Mouse (Mus musculus): ENCODE data around the gene E130218I03Rik. TPM values are rescaled to one million over a fixed set of nuclear protein-coding genes. Genes with fewer than 3 reads are reported as not detected.

Gene E130218I03Rik
- polyA plus RNA-seq, 1 experiment, result 0.52 TPM

DNA sequence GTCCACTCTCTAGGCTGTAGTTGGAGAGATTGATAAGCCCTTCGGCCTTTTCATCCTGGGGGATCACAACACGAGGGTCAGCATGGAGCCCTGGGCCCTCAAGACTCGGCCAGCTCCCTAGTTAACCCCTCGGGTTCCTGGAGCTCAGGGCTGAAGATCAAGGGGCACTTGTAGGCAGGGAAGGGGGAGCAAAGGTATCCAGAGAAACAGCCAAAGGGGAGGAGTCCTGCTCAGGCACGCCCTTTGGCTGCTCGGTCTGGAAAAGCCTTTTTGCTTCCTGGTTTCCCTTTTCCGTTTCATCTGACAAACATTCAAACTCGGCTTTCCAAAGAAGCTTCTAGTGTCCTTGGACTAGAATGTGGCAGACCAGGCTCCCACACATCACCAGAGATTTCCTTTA is 13.0 kb upstream of the E130218I03Rik start:
- WGBS, result 41% methylated on average over 8 of the region's 8 CpGs
- Histone ChIP-seq H3K4me1 (ENCODE audit: control insufficient read depth, insufficient read depth, low read length) (peaks cover 5% of the 10 kb centered on the region; the same call in 1 of the 2 replicates), H3K4me3 (replicated peaks; ENCODE audit: insufficient read depth, low read depth, low read length) (no peak overlapping the region), H3K27ac (ENCODE audit: insufficient read depth, low read length) (no peak overlapping the region), H3K27me3 (ENCODE audit: control insufficient read depth, insufficient read depth, low read length) (no peaks in the 10 kb centered on the region)
- TF ChIP-seq POLR2A (IDR thresholded peaks at IDR 0.05; ENCODE audit: borderline replicate concordance, insufficient read depth, low read length) (no peak), CTCF (IDR thresholded peaks at IDR 0.05; ENCODE audit: borderline replicate concordance, insufficient read depth, low read depth, low read length) (no peak)
- DNase-seq, result no peak

DNA sequence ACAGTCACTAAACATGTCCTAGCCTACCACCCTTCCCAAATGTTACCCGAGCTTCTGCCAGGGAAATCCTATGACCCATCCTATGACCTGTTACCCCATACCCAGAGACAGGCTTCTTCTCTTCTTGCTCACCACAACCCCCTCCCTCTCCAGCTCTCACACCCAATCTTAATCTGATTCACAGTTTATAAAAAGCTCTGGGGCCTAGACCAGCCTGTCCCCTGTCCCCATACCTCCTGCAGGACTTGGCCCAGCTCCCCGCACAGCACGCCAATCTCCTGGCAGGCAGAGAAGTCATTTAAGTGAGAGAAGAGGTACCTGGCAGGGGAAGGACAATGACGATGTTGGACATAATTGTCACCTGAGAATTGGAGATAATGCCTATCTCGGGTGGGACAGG is 8.6 kb upstream of the E130218I03Rik start:
- 36% methylated on average over 5 of the region's 5 CpGs for WGBS
- H3K27me3 ChIP-seq (ENCODE audit: control insufficient read depth, insufficient read depth, low read length), result no peaks in the 10 kb centered on the region
- no peak overlapping the region for H3K4me3 ChIP-seq (replicated peaks; ENCODE audit: insufficient read depth, low read depth, low read length)
- TF ChIP-seq POLR2A (IDR thresholded peaks at IDR 0.05; ENCODE audit: borderline replicate concordance, insufficient read depth, low read length) (no peak), CTCF (IDR thresholded peaks at IDR 0.05; ENCODE audit: borderline replicate concordance, insufficient read depth, low read depth, low read length) (no peak)
- no peak overlapping the region for H3K27ac ChIP-seq (ENCODE audit: insufficient read depth, low read length)
- peaks cover 13% of the 10 kb centered on the region; the same call in 1 of the 2 replicates for H3K4me1 ChIP-seq (ENCODE audit: control insufficient read depth, insufficient read depth, low read length)
- DNase-seq, result peak in 1 of 2 experiments; percentile 22

- DNase-seq, result no peak
- WGBS, result 59% methylated on average over 19 of the region's 19 CpGs
- Histone ChIP-seq H3K4me1 (ENCODE audit: control insufficient read depth, insufficient read depth, low read length) (peaks cover 13% of the 10 kb centered on the region; the same call in 1 of the 2 replicates), H3K27ac (ENCODE audit: insufficient read depth, low read length) (no peak overlapping the region), H3K4me3 (replicated peaks; ENCODE audit: insufficient read depth, low read depth, low read length) (peak overlapping the region; percentile 14), H3K27me3 (ENCODE audit: control insufficient read depth, insufficient read depth, low read length) (no peaks in the 10 kb centered on the region)
- no peak for TF ChIP-seq CTCF (IDR thresholded peaks at IDR 0.05; ENCODE audit: borderline replicate concordance, insufficient read depth, low read depth, low read length)
These were observed 5.7 kb upstream of the E130218I03Rik start for GRCm38 (mm10) chr4:134237582-134238278.

DNA sequence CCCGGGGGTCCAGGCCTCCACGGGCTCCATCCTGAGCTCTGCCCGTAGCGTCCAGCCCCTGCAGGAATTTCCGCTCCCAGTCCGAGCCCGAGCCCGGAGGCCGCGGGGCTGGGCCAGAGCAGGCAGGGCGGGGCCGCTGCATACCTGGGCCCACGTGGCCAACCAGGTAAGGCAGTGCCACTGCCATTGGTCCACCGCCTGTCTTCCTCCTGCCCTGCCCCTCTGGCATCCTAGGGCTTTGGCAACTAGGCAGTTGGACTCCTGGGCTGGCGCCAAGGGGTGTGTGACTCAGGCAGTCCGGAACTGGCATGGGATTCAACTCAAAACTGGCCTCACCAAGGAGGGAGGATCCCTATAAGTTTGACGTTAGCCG is 5.2 kb upstream of the E130218I03Rik start, which contains the start of gene Cnksr1:
TSS of gene Cnksr1 (minus strand) at position 121 of the 373 bp plus-strand sequence.
- under 1% methylated on average over 18 of the region's 18 CpGs for WGBS
- DNase-seq, result peak; percentile 81 to 84
- Histone ChIP-seq H3K27ac (ENCODE audit: insufficient read depth, low read length) (no peak within 1 kb of the TSS), H3K4me1 (ENCODE audit: control insufficient read depth, insufficient read depth, low read length) (peaks cover 13% of the 10 kb centered on the region; the same call in 1 of the 2 replicates), H3K4me3 (replicated peaks; ENCODE audit: insufficient read depth, low read depth, low read length) (peak within 1 kb of the TSS; percentile 15), H3K27me3 (ENCODE audit: control insufficient read depth, insufficient read depth, low read length) (no peaks in the 10 kb centered on the region)
- TF ChIP-seq POLR2A (IDR thresholded peaks at IDR 0.05; ENCODE audit: borderline replicate concordance, insufficient read depth, low read length) (no peak), CTCF (IDR thresholded peaks at IDR 0.05; ENCODE audit: borderline replicate concordance, insufficient read depth, low read depth, low read length) (no peak)

DNA sequence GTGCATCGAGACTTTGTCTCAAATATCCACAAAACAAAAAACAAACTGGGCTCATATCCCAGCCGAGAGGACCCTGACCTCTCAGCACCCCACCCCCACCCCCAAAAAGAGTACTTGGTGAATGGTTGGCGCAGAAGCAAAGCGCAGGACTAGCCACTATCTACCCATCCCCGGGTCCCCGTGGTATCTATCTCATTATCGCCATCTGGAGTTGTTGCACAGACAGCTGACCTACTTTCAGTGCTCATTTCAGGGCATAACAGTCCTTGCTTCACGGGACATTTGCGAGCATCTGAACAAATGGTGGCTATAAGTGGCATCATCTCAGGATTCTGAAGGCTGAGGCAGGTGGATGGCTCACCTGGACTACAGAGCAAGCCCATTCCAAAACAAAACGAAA is 4.8 kb upstream of the E130218I03Rik start:
- peak; percentile 43 to 55 for DNase-seq
- no peak for TF ChIP-seq CTCF (IDR thresholded peaks at IDR 0.05; ENCODE audit: borderline replicate concordance, insufficient read depth, low read depth, low read length)
- TF ChIP-seq POLR2A (IDR thresholded peaks at IDR 0.05; ENCODE audit: borderline replicate concordance, insufficient read depth, low read length), result no peak
- WGBS, result 2% methylated on average over 10 of the region's 10 CpGs
- H3K27me3 ChIP-seq (ENCODE audit: control insufficient read depth, insufficient read depth, low read length), result no peaks in the 10 kb centered on the region
- no peak overlapping the region for H3K4me3 ChIP-seq (replicated peaks; ENCODE audit: insufficient read depth, low read depth, low read length)
- H3K27ac ChIP-seq (ENCODE audit: insufficient read depth, low read length), result no peak overlapping the region
- H3K4me1 ChIP-seq (ENCODE audit: control insufficient read depth, insufficient read depth, low read length), result peaks cover 9% of the 10 kb centered on the region; the same call in 1 of the 2 replicates

DNA sequence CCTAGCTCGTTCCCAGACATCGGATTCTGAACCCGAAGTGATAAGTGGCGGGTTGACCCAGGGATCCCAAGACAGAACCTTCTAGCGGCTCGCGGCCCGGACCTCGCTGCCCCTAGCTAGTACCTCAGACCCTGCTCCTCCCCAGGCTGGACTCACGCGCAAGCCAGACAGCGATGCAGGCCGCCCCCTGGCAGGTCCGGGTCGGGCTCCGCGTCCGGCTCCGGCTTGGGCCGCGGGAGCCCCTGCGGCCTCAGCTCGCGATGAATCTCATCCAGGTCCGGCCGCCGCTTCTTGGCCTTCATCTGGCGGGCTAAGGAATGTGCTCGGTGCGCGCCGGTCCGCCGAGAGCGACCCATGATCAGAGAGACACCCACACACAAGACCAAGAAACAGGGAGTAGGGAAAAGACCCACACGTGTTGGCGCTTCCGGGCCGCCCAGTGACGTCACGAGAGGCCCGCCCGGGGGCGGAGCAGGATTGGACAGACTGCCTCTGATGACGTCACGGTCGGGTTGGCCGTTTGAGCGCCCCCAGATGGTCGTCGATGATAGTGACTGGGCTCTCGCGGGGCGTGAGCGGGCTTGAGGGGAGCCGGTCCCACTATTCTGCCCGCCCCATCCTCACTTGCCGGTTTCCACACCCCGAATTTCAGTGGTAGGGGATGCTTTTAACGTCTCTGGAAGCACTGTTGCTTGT is 1.8 kb downstream of the E130218I03Rik start, which contains the start of gene Zfp593:
TSS of gene Zfp593 (minus strand) at position 445 of the 696 bp plus-strand sequence.
- DNase-seq, result peak; percentile 93 to 96
- Histone ChIP-seq H3K4me1 (ENCODE audit: control insufficient read depth, insufficient read depth, low read length) (no peaks in the 10 kb centered on the region), H3K27ac (ENCODE audit: insufficient read depth, low read length) (no peak within 1 kb of the TSS), H3K27me3 (ENCODE audit: control insufficient read depth, insufficient read depth, low read length) (no peaks in the 10 kb centered on the region; the same call in 1 of the 2 replicates), H3K4me3 (replicated peaks; ENCODE audit: insufficient read depth, low read depth, low read length) (peak within 1 kb of the TSS; percentile 86)
- under 1% methylated on average over 60 of the region's 60 CpGs for WGBS
- peak; percentile 48; the same call in 1 of the 2 replicates for TF ChIP-seq POLR2A (IDR thresholded peaks at IDR 0.05; ENCODE audit: borderline replicate concordance, insufficient read depth, low read length)
- peak; percentile 76 for TF ChIP-seq CTCF (IDR thresholded peaks at IDR 0.05; ENCODE audit: borderline replicate concordance, insufficient read depth, low read depth, low read length)

DNA sequence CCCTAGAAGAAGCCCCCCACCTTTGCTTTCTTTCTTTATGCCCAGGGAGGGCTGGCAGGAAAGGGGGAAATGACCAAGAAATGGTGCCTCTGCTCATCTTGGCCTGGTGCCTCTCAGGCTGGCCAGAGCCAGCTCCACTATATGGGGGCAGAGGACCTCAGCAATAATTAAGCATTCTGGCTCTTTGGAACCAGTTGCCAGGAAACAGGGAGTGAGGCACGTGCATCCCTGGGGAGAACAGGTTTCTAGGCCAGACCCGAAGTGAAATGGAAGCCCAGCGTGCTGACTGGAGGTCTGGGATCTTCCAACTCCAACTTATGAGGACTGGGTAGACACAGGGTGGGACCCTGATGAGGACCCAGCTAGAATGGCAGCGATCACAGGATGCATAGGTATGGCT is 2.8 kb downstream of the E130218I03Rik start:
- TF ChIP-seq POLR2A (IDR thresholded peaks at IDR 0.05; ENCODE audit: borderline replicate concordance, insufficient read depth, low read length) (no peak), CTCF (IDR thresholded peaks at IDR 0.05; ENCODE audit: borderline replicate concordance, insufficient read depth, low read depth, low read length) (no peak)
- Histone ChIP-seq H3K4me1 (ENCODE audit: control insufficient read depth, insufficient read depth, low read length) (no peaks in the 10 kb centered on the region), H3K27me3 (ENCODE audit: control insufficient read depth, insufficient read depth, low read length) (no peaks in the 10 kb centered on the region; the same call in 1 of the 2 replicates), H3K4me3 (replicated peaks; ENCODE audit: insufficient read depth, low read depth, low read length) (no peak overlapping the region), H3K27ac (ENCODE audit: insufficient read depth, low read length) (no peak overlapping the region)
- 9% methylated on average over 4 of the region's 4 CpGs for WGBS
- DNase-seq, result peak; percentile 21 to 30

Data from cerebellum, adult 2 months (tissue).